Mouse (Mus musculus) CH12.LX (cell line): ENCODE results near the gene Stpg1. TPM values are rescaled to one million over a fixed set of nuclear protein-coding genes. Genes with fewer than 3 reads are reported as not detected.

Experiments
- DNase-seq: peaks from one replicate; pipeline ENCODE4 v3.0.0-alpha.2; 2013; ENCODE audit errors: extremely low read depth
- H3K27ac ChIP-seq: 2 replicates; pipeline ENCODE4 v1.5.1; 2012; ENCODE audit warnings: low read depth, mild to moderate bottlenecking, control low read depth, moderate library complexity; ENCODE audit not compliant: insufficient read depth
- H3K27me3 ChIP-seq: replicated peaks from 2 replicates; pipeline ENCODE3; 2012; ENCODE audit warnings: inconsistent platforms
- H3K36me3 ChIP-seq, 2 experiments: replicated peaks in 1 of 2; 2 replicates each; pipeline versions ENCODE3 to v1.6.1; 2012; ENCODE audit warnings: inconsistent platforms in 1 of 2, low read length in 1 of 2, mild to moderate bottlenecking in 1 of 2, mixed read lengths in 1 of 2, moderate library complexity in 1 of 2; ENCODE audit not compliant: control insufficient read depth in 1 of 2, insufficient read depth in 1 of 2
- H3K4me1 ChIP-seq, 2 experiments: 2 replicates each; pipeline ENCODE4 v1.6.1; 2012; ENCODE audit warnings: inconsistent platforms in 1 of 2, moderate library complexity in 1 of 2; ENCODE audit not compliant: insufficient read depth in 2 of 2, control insufficient read depth in 1 of 2
- H3K4me2 ChIP-seq: 2 replicates; pipeline ENCODE4 v1.6.1; 2012; ENCODE audit warnings: low read depth, mild to moderate bottlenecking, control low read depth; ENCODE audit not compliant: poor library complexity, insufficient read depth, severe bottlenecking
- H3K4me3 ChIP-seq, 3 experiments: fragments of 150-350 bp in 1 of 3; sonication (generic) in 1 of 3; replicated peaks in 1 of 3; 2 replicates each; pipeline versions ENCODE3 to v1.5.1; 2011 to 2012; ENCODE audit warnings: low read depth in 2 of 3, low read length in 2 of 3, mild to moderate bottlenecking in 2 of 3, moderate library complexity in 2 of 3, control low read depth in 1 of 3, improper control_type of control experiment in 1 of 3, inconsistent platforms in 1 of 3, mixed read lengths in 1 of 3; ENCODE audit not compliant: poor library complexity in 1 of 3
- H3K79me2 ChIP-seq: replicated peaks from 2 replicates; pipeline ENCODE4 v1.6.1; 2012; ENCODE audit warnings: mild to moderate bottlenecking, moderate library complexity; ENCODE audit not compliant: control insufficient read depth, poor library complexity, insufficient read depth, severe bottlenecking; ENCODE audit errors: extremely low read depth
- H3K9ac ChIP-seq: 2 replicates; pipeline ENCODE4 v1.6.1; 2012; ENCODE audit warnings: low read depth, mild to moderate bottlenecking, control low read depth, moderate library complexity; ENCODE audit not compliant: insufficient read depth
- H3K9me3 ChIP-seq: replicated peaks from 2 replicates; pipeline ENCODE3; 2012; ENCODE audit warnings: low read length, inconsistent platforms, mixed read lengths
- BHLHE40 ChIP-seq: IDR thresholded peaks from 2 replicates; pipeline ENCODE4 v1.6.1; 2011; ENCODE audit warnings: mild to moderate bottlenecking, low read depth, low read length, improper control_type of control experiment
- CHD1 ChIP-seq: IDR thresholded peaks from 2 replicates; pipeline ENCODE4 v1.6.1; 2012; ENCODE audit warnings: low read depth, low read length, improper control_type of control experiment, inconsistent platforms
- ELF1 ChIP-seq: IDR thresholded peaks from 2 replicates; pipeline ENCODE4 v1.6.1; 2014; ENCODE audit warnings: low read depth, mild to moderate bottlenecking, inconsistent platforms, low read length, improper control_type of control experiment
- HCFC1 ChIP-seq: IDR thresholded peaks from 2 replicates; pipeline ENCODE4 v1.6.1; 2012; ENCODE audit warnings: low read depth, mild to moderate bottlenecking, inconsistent platforms, low read length, improper control_type of control experiment
- IRF4 ChIP-seq: IDR thresholded peaks from 2 replicates; pipeline ENCODE4 v1.6.1; 2014; ENCODE audit warnings: low read depth, mild to moderate bottlenecking, inconsistent platforms, low read length, improper control_type of control experiment
- MAFK ChIP-seq: IDR thresholded peaks from 2 replicates; pipeline ENCODE4 v1.6.1; 2011; ENCODE audit warnings: low read length, improper control_type of control experiment; ENCODE audit not compliant: insufficient replicate concordance
- MAZ ChIP-seq: IDR thresholded peaks from 2 replicates; pipeline ENCODE4 v1.6.1; 2012; ENCODE audit warnings: low read depth, mild to moderate bottlenecking, inconsistent platforms, low read length, improper control_type of control experiment, moderate library complexity
- MEF2A ChIP-seq: IDR thresholded peaks from 2 replicates; pipeline ENCODE4 v1.6.1; 2014; ENCODE audit warnings: low read depth, mild to moderate bottlenecking, inconsistent platforms, low read length, improper control_type of control experiment, borderline replicate concordance
- MYC ChIP-seq: IDR thresholded peaks from 2 replicates; pipeline ENCODE4 v1.6.1; 2011; ENCODE audit warnings: low read depth, mild to moderate bottlenecking, improper control_type of control experiment, low read length
- POLR2AphosphoS2 ChIP-seq: IDR thresholded peaks from 2 replicates; pipeline ENCODE4 v1.6.1; 2011; ENCODE audit warnings: low read depth, low read length, improper control_type of control experiment
- RAD21 ChIP-seq: IDR thresholded peaks from 2 replicates; pipeline ENCODE4 v1.6.1; 2011; ENCODE audit warnings: low read depth, mild to moderate bottlenecking, low read length, improper control_type of control experiment, moderate library complexity
- SMC3 ChIP-seq: IDR thresholded peaks from 2 replicates; pipeline ENCODE4 v1.6.1; 2011; ENCODE audit warnings: low read depth, low read length, improper control_type of control experiment
- TBP ChIP-seq: conservative IDR thresholded peaks from 2 replicates; pipeline ENCODE4 v1.6.1; 2011; ENCODE audit warnings: low read depth, low read length, improper control_type of control experiment
- TCF12 ChIP-seq: IDR thresholded peaks from 2 replicates; pipeline ENCODE4 v1.6.1; 2014; ENCODE audit warnings: low read depth, mild to moderate bottlenecking, inconsistent platforms, low read length, improper control_type of control experiment
- ZC3H11A ChIP-seq: IDR thresholded peaks from 2 replicates; pipeline ENCODE4 v1.6.1; 2012; ENCODE audit warnings: low read depth, mild to moderate bottlenecking, inconsistent platforms, low read length, improper control_type of control experiment
- ZMIZ1 ChIP-seq: IDR thresholded peaks from 2 replicates; pipeline ENCODE4 v1.6.1; 2012; ENCODE audit warnings: low read depth, mild to moderate bottlenecking, inconsistent platforms, low read length, improper control_type of control experiment
- ZNF384 ChIP-seq: IDR thresholded peaks from 2 replicates; pipeline ENCODE4 v1.6.1; 2012; ENCODE audit warnings: low read depth, low read length, improper control_type of control experiment, inconsistent platforms
- dilution Hi-C: fragments of 300-500 bp; cut with MboI; formaldehyde crosslinking; loops from 2 replicates; pipeline ENCODE4 v1.14.3; 2020; ENCODE audit warnings: low sequenced_read_pairs; ENCODE audit not compliant: extremely low pct_unique_long_range_greater_than_20kb, extremely low pct_ligation_motif_present
- in situ Hi-C: fragments of 300-500 bp; cut with MboI; formaldehyde crosslinking; loops from 3 replicates; pipeline ENCODE4 v1.14.3; 2019; ENCODE audit warnings: low sequenced_read_pairs, low pct_ligation_motif_present, low pct_unique_long_range_greater_than_20kb, mixed read lengths
- polyA plus RNA-seq: library from polyadenylated mRNA; unstranded; fragments of >175 nt; gene quantifications from 2 replicates; pipeline ENCODE4 v1.2.1, GENCODE M21; 2012; ENCODE audit warnings: low read depth; ENCODE audit not compliant: insufficient read length
- total RNA-seq, 2 experiments: library from RNA; depleted of rRNA; stranded (reverse); fragments of 300-350 nt in 1 of 2; fragments of >200 nt in 1 of 2; gene quantifications; 2 replicates each; pipeline ENCODE4 v1.2.3; 2012 to 2014

Gene Stpg1
- total and polyA plus RNA-seq, 3 experiments, result not detected

GRCm38 (mm10) chr4:135533001-135533400 is 38.4 kb downstream of the Stpg1 start:
- Histone ChIP-seq H3K9ac (no peak overlapping the region), H3K27ac (no peak overlapping the region), H3K4me2 (no peak overlapping the region), H3K4me1 (peaks cover 2 to 11% of the 10 kb centered on the region in 2 experiments; a peak in 3 of 4 replicates)
- TF ChIP-seq ZNF384, result no peak
- no peak for TF ChIP-seq CHD1
- no peak for TF ChIP-seq SMC3
- TF ChIP-seq TBP, result no peak
- no peak for TF ChIP-seq RAD21
- no peak for TF ChIP-seq MEF2A
- no peak for TF ChIP-seq ELF1
- no peak for TF ChIP-seq POLR2AphosphoS2
- TF ChIP-seq MAFK, result no peak
- TF ChIP-seq IRF4, result no peak
- no peak for TF ChIP-seq BHLHE40
- TF ChIP-seq MYC, result no peak
- TF ChIP-seq ZMIZ1, result no peak
- TF ChIP-seq ZC3H11A, result no peak
- TF ChIP-seq, all 38 proteins: peak for 0
- Histone ChIP-seq H3K36me3 (no peaks in the 10 kb centered on the region), H3K79me2 (no peaks in the 10 kb centered on the region), H3K27me3 (peaks cover 32% of the 10 kb centered on the region), H3K4me3 (no peak overlapping the region), H3K9me3 (peaks cover 18% of the 10 kb centered on the region)
- in situ Hi-C loops, result no loop called here
- dilution Hi-C loops, result no loop called here
- no peak for DNase-seq

- Histone ChIP-seq H3K79me2 (no peaks in the 10 kb centered on the region), H3K9ac (no peak overlapping the region), H3K4me1 (peaks cover 2 to 11% of the 10 kb centered on the region in 2 experiments; a peak in 3 of 4 replicates), H3K4me3 (no peak overlapping the region), H3K27me3 (peaks cover 38% of the 10 kb centered on the region), H3K4me2 (no peak overlapping the region), H3K9me3 (peaks cover 18% of the 10 kb centered on the region), H3K27ac (no peak overlapping the region), H3K36me3 (no peaks in the 10 kb centered on the region)
- in situ Hi-C loops (no loop called here), dilution Hi-C loops (no loop called here)
- TF ChIP-seq MAZ (no peak), HCFC1 (no peak), ZNF384 (no peak), RAD21 (no peak), ZC3H11A (no peak), TCF12 (no peak)
- DNase-seq, result no peak
Measured at GRCm38 (mm10) chr4:135535021-135535420, 40.4 kb downstream of the Stpg1 start.
